Mouse (Mus musculus) cerebellum, adult 11 months (tissue): ENCODE data around the gene Gfi1b.

Source experiments
- DNase-seq: peaks from one replicate; pipeline ENCODE4 v3.0.0; 2022

Gfi1b gene

GRCm38 (mm10) chr2:28597733-28598547 lies 23.8 kb downstream of the Gfi1b start:
- DNase-seq: no peak

DNA sequence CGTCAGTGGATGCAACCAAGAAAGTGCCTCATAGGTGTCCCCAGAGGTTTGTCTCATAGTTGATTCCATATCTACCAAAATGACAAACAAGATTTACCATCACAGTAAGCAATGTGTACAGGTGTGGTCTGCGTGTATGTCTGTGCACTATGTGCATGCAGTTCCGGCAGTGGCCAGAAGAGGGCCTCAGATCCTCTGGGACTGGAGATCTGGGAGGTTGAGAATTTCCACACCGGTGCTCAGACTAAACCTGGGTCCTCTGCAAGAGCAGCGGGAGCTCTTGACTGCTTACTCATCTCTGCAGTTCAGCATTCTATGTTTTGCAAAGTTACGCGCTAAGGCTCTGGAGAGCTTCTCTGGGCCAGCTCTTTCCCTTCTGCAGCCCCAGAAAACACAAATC lies 24.8 kb downstream of the Gfi1b start:
- DNase-seq: no peak

DNA sequence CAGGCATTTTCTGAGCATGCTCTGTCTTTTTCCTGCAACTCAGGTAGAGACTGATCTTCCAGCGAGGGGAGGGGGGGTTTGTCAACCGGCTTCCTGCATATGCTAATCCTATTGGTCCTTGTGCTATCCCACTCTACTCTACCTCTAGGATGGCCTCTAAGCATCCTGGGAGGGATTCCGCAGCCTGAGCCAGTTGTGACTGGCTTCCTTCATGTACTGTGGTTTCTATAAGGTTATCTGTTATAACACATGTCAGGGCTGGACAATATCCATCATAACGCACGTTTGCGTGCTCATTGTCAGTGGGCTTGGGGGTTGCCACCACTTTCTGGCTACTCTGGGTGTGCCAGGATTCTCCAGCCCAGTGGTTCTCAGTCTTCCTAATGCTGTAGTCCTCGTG lies 25.8 kb downstream of the Gfi1b start:
- no peak for DNase-seq

GRCm38 (mm10) chr2:28592809-28593208 lies 29.0 kb downstream of the Gfi1b start:
- peak; percentile 37 for DNase-seq

- no peak for DNase-seq
These were observed 30.3 kb downstream of the Gfi1b start for GRCm38 (mm10) chr2:28591479-28591878.

- no peak for DNase-seq
These were observed 33.2 kb downstream of the Gfi1b start for GRCm38 (mm10) chr2:28588574-28588973.

- no peak for DNase-seq
These were observed 36.1 kb downstream of the Gfi1b start for GRCm38 (mm10) chr2:28585730-28586129.

GRCm38 (mm10) chr2:28585043-28585571 lies 36.7 kb downstream of the Gfi1b start:
- peak; percentile 73 for DNase-seq

DNA sequence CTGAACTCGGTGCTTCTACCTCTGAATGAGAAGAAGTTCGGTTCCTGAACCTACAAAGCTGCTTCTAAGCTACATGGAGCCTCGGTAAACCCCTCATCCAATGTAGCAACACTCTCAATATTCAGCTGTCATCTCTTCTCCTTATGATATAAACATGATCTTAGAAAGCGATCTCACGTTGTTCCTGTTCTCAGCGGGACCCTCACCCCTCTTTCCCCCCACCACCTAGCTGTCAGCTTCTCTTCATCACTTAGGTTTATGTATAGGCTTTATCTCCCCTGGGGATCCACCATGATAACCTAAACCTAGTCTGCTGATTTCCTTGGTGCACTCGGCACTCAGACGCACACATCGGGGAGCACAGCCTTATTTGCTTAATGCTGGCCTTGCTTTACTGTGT lies 38.1 kb downstream of the Gfi1b start, which contains the start of gene Gtf3c5:
Gene Gtf3c5 (minus strand): TSS at position 101 of the 400 bp plus-strand sequence.
- no peak for DNase-seq

DNA sequence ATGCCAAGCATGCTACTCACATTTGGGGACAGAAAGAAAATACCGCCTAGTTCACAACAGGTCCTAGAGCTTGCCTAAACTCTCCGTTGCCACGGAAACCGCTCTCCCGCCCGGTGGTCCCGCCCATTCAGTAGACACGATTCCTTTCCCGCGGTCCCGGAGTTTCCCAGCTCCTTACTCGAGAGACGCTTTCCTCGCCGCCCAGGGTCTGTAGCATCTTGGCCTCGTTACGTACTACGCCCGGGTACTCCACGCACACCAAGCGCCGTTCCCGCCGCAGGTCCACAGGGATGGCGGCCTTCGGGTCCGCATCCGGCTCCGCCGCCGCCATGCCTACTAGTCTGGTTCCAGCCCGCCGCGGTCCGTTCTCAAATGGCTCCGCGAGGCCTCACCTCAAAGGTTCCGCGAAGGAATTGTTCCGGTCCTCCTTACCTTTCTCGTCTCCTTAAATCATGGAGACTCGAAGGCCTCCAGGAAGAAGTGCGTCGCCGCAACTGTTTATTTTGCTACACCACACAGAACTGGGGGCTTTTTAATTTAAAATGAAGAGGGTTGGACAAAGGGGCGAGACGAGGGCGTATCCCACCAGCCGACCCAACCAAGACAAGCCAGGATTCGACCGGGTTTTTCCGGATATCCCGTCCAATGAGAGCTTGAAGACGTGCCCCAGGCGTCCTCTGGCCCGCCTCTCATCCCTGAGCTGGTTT lies 39.0 kb downstream of the Gfi1b start:
- peak; percentile 80 for DNase-seq

DNA sequence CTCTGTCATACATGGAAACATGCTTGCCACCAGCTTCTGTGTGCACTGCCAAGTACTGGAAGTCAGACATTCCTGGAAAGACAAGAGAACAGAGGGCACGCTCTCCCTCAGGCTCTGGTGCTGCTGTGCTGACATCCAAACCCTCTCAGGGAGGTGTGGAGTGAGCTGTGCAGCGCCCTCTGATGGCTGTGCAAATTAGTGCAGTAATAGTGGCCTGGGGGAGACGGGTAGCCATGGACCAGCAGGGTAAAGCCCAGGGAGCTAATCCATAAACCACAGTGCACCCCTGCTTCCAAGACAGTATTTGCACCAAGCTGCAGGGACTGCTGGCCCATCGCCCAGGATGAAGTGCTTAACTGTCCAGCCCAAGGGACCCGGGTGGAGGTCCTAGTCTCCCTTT lies 43.8 kb downstream of the Gfi1b start:
- DNase-seq: no peak

- DNase-seq: no peak
These were observed 45.0 kb downstream of the Gfi1b start for GRCm38 (mm10) chr2:28576815-28577214.

DNA sequence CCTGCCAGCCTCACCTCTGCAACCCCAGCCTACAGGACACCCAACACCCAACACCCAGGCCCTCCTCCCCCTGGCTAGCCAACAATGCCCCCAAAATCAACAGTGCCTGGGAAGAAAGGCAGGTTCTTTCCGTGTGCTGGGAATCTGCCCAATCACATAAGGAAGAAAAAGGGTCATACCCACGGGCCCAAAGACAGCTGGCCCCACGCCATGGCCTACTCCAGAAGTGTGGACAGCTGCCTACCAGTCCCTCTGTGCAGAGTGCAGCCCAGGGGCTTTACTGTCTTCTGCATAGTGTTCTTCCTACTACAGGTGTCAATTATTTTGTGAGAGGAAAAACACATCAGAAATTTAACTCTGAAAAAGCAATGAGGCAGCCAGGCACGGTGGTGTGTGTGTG lies 46.4 kb downstream of the Gfi1b start:
- DNase-seq: no peak

DNA sequence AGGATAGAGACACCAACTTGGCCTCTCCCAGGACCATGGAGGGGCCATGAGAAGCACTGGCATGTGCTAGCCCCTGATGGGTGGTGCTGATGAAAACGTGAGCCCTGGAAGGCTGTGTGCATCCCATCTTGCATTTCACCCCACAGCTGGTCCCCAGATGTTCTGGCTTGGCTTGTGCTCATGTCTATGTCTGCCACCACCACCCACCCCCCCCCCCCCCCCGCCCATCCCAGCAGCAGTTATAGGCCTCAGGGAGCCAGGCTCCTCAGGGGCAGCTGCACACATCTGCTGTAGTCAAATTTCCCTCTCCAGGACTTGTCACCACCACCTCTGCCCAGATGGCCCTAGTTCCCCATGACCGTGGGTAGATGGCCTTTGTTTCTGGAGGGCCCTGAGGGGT lies 51.9 kb downstream of the Gfi1b start:
- DNase-seq: no peak

- DNase-seq: no peak
These were observed 55.2 kb downstream of the Gfi1b start for GRCm38 (mm10) chr2:28566545-28566944.

- no peak for DNase-seq
These were observed 57.4 kb downstream of the Gfi1b start for GRCm38 (mm10) chr2:28564380-28564779.

DNA sequence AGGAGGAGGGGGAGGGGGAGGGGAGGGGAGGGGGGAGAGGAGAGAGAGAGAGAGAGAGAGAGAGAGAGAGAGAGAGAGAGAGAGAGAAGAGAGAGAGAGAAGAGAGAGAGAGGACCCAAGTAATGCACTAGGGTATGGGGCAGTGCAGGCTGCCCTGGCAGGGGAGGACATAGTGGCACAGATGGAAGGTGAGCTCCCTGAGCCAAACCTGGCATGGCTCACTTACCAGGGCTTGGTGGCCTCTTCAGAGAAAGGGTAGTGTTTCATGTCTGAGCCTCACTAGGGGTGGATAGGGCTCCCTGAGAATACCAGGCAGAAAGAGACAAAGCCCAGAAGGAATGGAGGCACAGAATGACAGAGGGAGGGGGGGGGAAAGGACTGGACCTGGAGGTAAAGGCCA lies 58.0 kb downstream of the Gfi1b start:
- DNase-seq: no peak

DNA sequence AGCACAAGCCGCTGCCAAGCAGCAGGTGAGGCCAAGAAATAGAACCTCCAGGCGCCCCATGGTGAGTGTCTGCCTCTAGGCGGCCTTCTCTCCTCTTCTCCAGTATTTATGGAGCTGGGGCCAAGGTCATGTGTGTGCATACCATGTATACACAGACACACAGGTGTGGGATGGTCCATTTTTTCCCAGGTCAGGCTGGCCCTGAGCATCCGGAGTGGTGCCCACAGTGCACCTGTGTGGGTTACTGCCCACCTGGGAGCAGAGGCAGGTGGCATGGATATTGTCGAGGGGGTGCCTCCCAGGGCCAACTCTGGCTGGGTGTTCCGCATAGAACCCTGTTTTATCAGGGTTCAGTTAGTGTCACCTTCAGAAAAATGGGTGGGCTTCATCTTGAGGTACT lies 58.5 kb downstream of the Gfi1b start, which contains the start of gene Cel:
Gene Cel (minus strand): TSS at position 101 of the 400 bp plus-strand sequence.
- DNase-seq: no peak
